Mouse (Mus musculus) limb, embryonic 10.5 days (tissue): ENCODE results near the gene Nhlrc2. TPM values are rescaled to one million over a fixed set of nuclear protein-coding genes. Genes with fewer than 3 reads are reported as not detected.
A peak's percentile ranks its signal among the peaks of the same experiment; 100 is the strongest.

Experiments used
- DNase-seq: peaks from one replicate; pipeline ENCODE4 v3.0.0-alpha.2; 2017; ENCODE audit warnings: low spot score
- H3K27ac ChIP-seq: fragments of 300-500 bp; sonication (generic); 2 replicates; pipeline ENCODE4 v1.5.1; 2016; ENCODE audit warnings: mild to moderate bottlenecking
- H3K27me3 ChIP-seq: fragments of 300-500 bp; sonication (generic); 2 replicates; pipeline ENCODE4 v1.6.1; 2016; ENCODE audit warnings: low read depth, mild to moderate bottlenecking; ENCODE audit not compliant: poor library complexity, severe bottlenecking
- H3K36me3 ChIP-seq: fragments of 300-500 bp; sonication (generic); 2 replicates; pipeline ENCODE4 v1.6.1; 2016; ENCODE audit warnings: mild to moderate bottlenecking, moderate library complexity
- H3K4me1 ChIP-seq: fragments of 300-500 bp; sonication (generic); 2 replicates; pipeline ENCODE4 v1.6.1; 2016
- H3K4me3 ChIP-seq: fragments of 300-500 bp; sonication (generic); 2 replicates; pipeline ENCODE4 v1.5.1; 2016; ENCODE audit warnings: mild to moderate bottlenecking, moderate library complexity
- H3K9me3 ChIP-seq: fragments of 300-500 bp; sonication (generic); replicated peaks from 2 replicates; pipeline ENCODE4 v1.6.1; 2016; ENCODE audit warnings: mild to moderate bottlenecking
- WGBS: fragments of 180-500 bp; shearing (Covaris S2); methylation state at CpG from one replicate; pipeline ENCODE4 v1.1.7; 2016; 5-methylcytosine and 5-hydroxymethylcytosine counted together
- polyA plus RNA-seq: library from polyadenylated mRNA; unstranded; fragments of >200 nt; fragmentation: Nextera tagmentation; extraction: Ambion mirVana; gene quantifications from 2 replicates; pipeline ENCODE4 v1.2.1, GENCODE M21; 2016

Gene Nhlrc2
- polyA plus RNA-seq, 1 experiment from 2014 or later: 16.6 TPM

- WGBS: 93% methylated on average over 13 of the region's 13 CpGs
- Histone ChIP-seq H3K9me3 (no peaks in the 10 kb centered on the region), H3K27ac (no peak overlapping the region), H3K27me3 (no peaks in the 10 kb centered on the region), H3K36me3 (peaks cover 42% of the 10 kb centered on the region), H3K4me1 (peaks cover 17% of the 10 kb centered on the region), H3K4me3 (no peak overlapping the region)
- no peak for DNase-seq
These were observed 3.2 kb upstream of the Nhlrc2 start for GRCm38 (mm10) chr19:56544681-56545388.

- no peaks in the 10 kb centered on the region for H3K27me3 ChIP-seq
- DNase-seq: no peak
- peaks cover 20% of the 10 kb centered on the region for H3K4me1 ChIP-seq
- peaks cover 35% of the 10 kb centered on the region for H3K36me3 ChIP-seq
- H3K9me3 ChIP-seq: no peaks in the 10 kb centered on the region
- H3K4me3 ChIP-seq: no peak overlapping the region
- no peak overlapping the region for H3K27ac ChIP-seq
These were observed 2.0 kb upstream of the Nhlrc2 start for GRCm38 (mm10) chr19:56546031-56546430.

- DNase-seq: peak; percentile 78
- Histone ChIP-seq H3K4me3 (peak within 1 kb of the TSS; percentile 95), H3K27ac (peak within 1 kb of the TSS; percentile 99), H3K27me3 (no peaks in the 10 kb centered on the region), H3K9me3 (no peaks in the 10 kb centered on the region), H3K4me1 (peaks cover 20% of the 10 kb centered on the region), H3K36me3 (peaks cover 34% of the 10 kb centered on the region)
- WGBS: 9% methylated on average over 20 of the region's 20 CpGs
These were observed 418 bp upstream of the Nhlrc2 start, which contains the start of gene Dclre1a for GRCm38 (mm10) chr19:56547456-56548229. Dclre1a (minus strand) TSS chr19:56548222.

GRCm38 (mm10) chr19:56549033-56549680 is 1.1 kb downstream of the Nhlrc2 start:
- H3K4me1 ChIP-seq: peaks cover 20% of the 10 kb centered on the region
- H3K36me3 ChIP-seq: peaks cover 40% of the 10 kb centered on the region
- no peaks in the 10 kb centered on the region for H3K27me3 ChIP-seq
- 27% methylated on average over 18 of the region's 18 CpGs for WGBS
- peak overlapping the region; percentile 95 for H3K4me3 ChIP-seq
- H3K9me3 ChIP-seq: no peaks in the 10 kb centered on the region
- peak overlapping the region; percentile 99 for H3K27ac ChIP-seq
- DNase-seq: no peak

GRCm38 (mm10) chr19:56553177-56553576 is 5.1 kb downstream of the Nhlrc2 start:
- Histone ChIP-seq H3K27ac (no peak overlapping the region), H3K4me3 (no peak overlapping the region), H3K9me3 (no peaks in the 10 kb centered on the region), H3K36me3 (peaks cover 62% of the 10 kb centered on the region), H3K27me3 (no peaks in the 10 kb centered on the region), H3K4me1 (peaks cover 15% of the 10 kb centered on the region)
- DNase-seq: no peak
- 94% methylated on average over 3 of the region's 3 CpGs for WGBS

- no peak overlapping the region for H3K4me3 ChIP-seq
- H3K36me3 ChIP-seq: peaks cover 86% of the 10 kb centered on the region
These were observed 7.9 kb downstream of the Nhlrc2 start for GRCm38 (mm10) chr19:56555972-56556371.

GRCm38 (mm10) chr19:56562433-56563138 is 14.5 kb downstream of the Nhlrc2 start:
- Histone ChIP-seq H3K27ac (no peak overlapping the region), H3K36me3 (peaks cover 37% of the 10 kb centered on the region), H3K4me3 (no peak overlapping the region), H3K27me3 (no peaks in the 10 kb centered on the region), H3K9me3 (no peaks in the 10 kb centered on the region), H3K4me1 (no peaks in the 10 kb centered on the region)
- no peak for DNase-seq
- 94% methylated on average over 9 of the region's 9 CpGs for WGBS

More at GRCm38 (mm10) chr19:56555972-56556371, 7.9 kb downstream of the Nhlrc2 start:
- no peaks in the 10 kb centered on the region for H3K9me3 ChIP-seq
- H3K4me1 ChIP-seq: peaks cover 5% of the 10 kb centered on the region; the same call in 1 of the 2 replicates
- no peak for DNase-seq
- no peak overlapping the region for H3K27ac ChIP-seq
- H3K27me3 ChIP-seq: no peaks in the 10 kb centered on the region
- WGBS: 94% methylated on average over 5 of the region's 5 CpGs

- H3K27me3 ChIP-seq: no peaks in the 10 kb centered on the region
- H3K4me1 ChIP-seq: no peaks in the 10 kb centered on the region
- no peak overlapping the region for H3K27ac ChIP-seq
- H3K4me3 ChIP-seq: no peak overlapping the region
- H3K9me3 ChIP-seq: no peaks in the 10 kb centered on the region
- DNase-seq: no peak
- peaks cover 30% of the 10 kb centered on the region for H3K36me3 ChIP-seq
- 94% methylated on average over 3 of the region's 3 CpGs for WGBS
These were observed 15.4 kb downstream of the Nhlrc2 start for GRCm38 (mm10) chr19:56563469-56563868.

GRCm38 (mm10) chr19:56565358-56565757 is 17.3 kb downstream of the Nhlrc2 start:
- no peaks in the 10 kb centered on the region for H3K9me3 ChIP-seq
- H3K4me3 ChIP-seq: no peak overlapping the region
- H3K27ac ChIP-seq: no peak overlapping the region
- 71% methylated on average over 6 of the region's 6 CpGs for whole genome bisulfite sequencing
- H3K27me3 ChIP-seq: no peaks in the 10 kb centered on the region
- DNase-seq: no peak
- H3K36me3 ChIP-seq: peaks cover 14% of the 10 kb centered on the region
- no peaks in the 10 kb centered on the region for H3K4me1 ChIP-seq

GRCm38 (mm10) chr19:56566041-56566440 is 18.0 kb downstream of the Nhlrc2 start:
- DNase-seq: no peak
- Histone ChIP-seq H3K9me3 (no peaks in the 10 kb centered on the region), H3K36me3 (peaks cover 18% of the 10 kb centered on the region), H3K27ac (no peak overlapping the region), H3K4me3 (no peak overlapping the region), H3K27me3 (no peaks in the 10 kb centered on the region), H3K4me1 (no peaks in the 10 kb centered on the region)
- WGBS: 90% methylated on average over 4 of the region's 4 CpGs

GRCm38 (mm10) chr19:56566940-56567339 is 18.9 kb downstream of the Nhlrc2 start:
- Histone ChIP-seq H3K36me3 (peaks cover 21% of the 10 kb centered on the region), H3K4me3 (no peak overlapping the region), H3K27ac (no peak overlapping the region), H3K9me3 (no peaks in the 10 kb centered on the region), H3K4me1 (no peaks in the 10 kb centered on the region), H3K27me3 (no peaks in the 10 kb centered on the region)
- WGBS: 91% methylated on average over 6 of the region's 6 CpGs
- no peak for DNase-seq

GRCm38 (mm10) chr19:56570781-56571180 is 22.7 kb downstream of the Nhlrc2 start:
- H3K9me3 ChIP-seq: no peaks in the 10 kb centered on the region
- 94% methylated on average over 8 of the region's 8 CpGs for WGBS
- no peak overlapping the region for H3K27ac ChIP-seq
- no peak overlapping the region for H3K4me3 ChIP-seq
- H3K4me1 ChIP-seq: no peaks in the 10 kb centered on the region
- peaks cover 32% of the 10 kb centered on the region for H3K36me3 ChIP-seq
- DNase-seq: no peak
- no peaks in the 10 kb centered on the region for H3K27me3 ChIP-seq
